Mouse (Mus musculus) liver, adult 2 months (tissue): ENCODE measurements around the gene Col25a1.

Experiments used
- CTCF ChIP-seq: fragments of 200-500 bp; IDR thresholded peaks from 2 replicates; pipeline ENCODE4 v1.5.1; 2011; ENCODE audit warnings: low read depth, low read length, control low read depth
- POLR2A ChIP-seq: fragments of 200-500 bp; IDR thresholded peaks from 2 replicates; pipeline ENCODE4 v1.6.1; 2011; ENCODE audit warnings: low read length, control low read depth; ENCODE audit not compliant: insufficient read depth; ENCODE audit errors: extremely low read depth

- TF ChIP-seq POLR2A, result no peak
- TF ChIP-seq CTCF, result no peak
Measured at GRCm38 (mm10) chr3:130361922-130362321, 230.6 kb downstream of the Col25a1 start.
